Comparison of ENCODE assay signal across 28 mouse cellular contexts in the genomic region with DNA sequence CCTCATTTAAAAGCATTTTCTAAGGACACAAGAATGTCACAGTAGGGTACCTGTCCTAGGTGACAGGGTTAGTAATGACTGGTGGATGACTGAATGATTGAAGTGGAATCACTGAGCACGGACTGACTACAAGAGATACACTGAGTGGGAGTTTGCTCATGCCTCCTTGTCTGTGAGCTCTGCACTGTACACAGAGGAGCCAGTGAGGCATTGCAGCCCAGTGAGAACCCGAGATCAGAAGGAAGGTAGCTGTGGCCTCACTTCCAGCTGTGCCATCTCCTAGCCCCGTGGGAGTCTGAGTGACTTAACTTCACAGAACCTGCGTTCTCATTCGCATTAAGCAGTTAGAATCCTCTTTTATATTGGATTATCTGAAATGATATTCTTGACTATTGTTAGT.
A peak's percentile ranks its signal among the peaks of the same experiment; 100 is the strongest.
DNase-seq lines count a peak whose midpoint lies in the region; ATAC-seq and TF ChIP-seq lines count a peak whose summit lies in the region.
"Had no signal": no experiment of that assay in that cellular context is flagged by ENCODE, and none has a peak within 500 bp of the region (broad histone marks: within the 10 kb centered on the region; RNA-seq: fewer than 3 reads in every experiment).

No protein-coding gene starts in this region.

- no peaks in the 10 kb centered on the region for H3K4me1 ChIP-seq in kidney, embryonic 14.5 days (ENCODE audit: control insufficient read depth, insufficient read depth, low read length)
- no peaks in the 10 kb centered on the region for H3K4me1 ChIP-seq in kidney, postnatal 0 days (replicated peaks; ENCODE audit: insufficient read depth, low read length)
- H3K4me1 ChIP-seq: embryonic facial prominence, embryonic 12.5 days; embryonic facial prominence, embryonic 15.5 days; heart, embryonic 12.5 days; heart, embryonic 15.5 days; hindbrain, embryonic 10.5 days; hindbrain, embryonic 15.5 days had no signal

- TF ChIP-seq CTCF in kidney, postnatal 0 days (IDR thresholded peaks at IDR 0.05; ENCODE audit: low read depth), result no peak

- H3K9ac ChIP-seq in kidney, embryonic 14.5 days (ENCODE audit: low read depth, low read length), result no peak overlapping the region
- no peak overlapping the region for H3K9ac ChIP-seq in kidney, postnatal 0 days (ENCODE audit: low read depth, low read length)
- H3K9ac ChIP-seq: embryonic facial prominence, embryonic 12.5 days; embryonic facial prominence, embryonic 15.5 days; forebrain, postnatal 0 days; heart, embryonic 12.5 days; heart, embryonic 15.5 days; hindbrain, embryonic 15.5 days had no signal

- no peaks in the 10 kb centered on the region for H3K27me3 ChIP-seq in kidney, embryonic 14.5 days (ENCODE audit: control insufficient read depth, insufficient read depth, low read length)
- no peaks in the 10 kb centered on the region for H3K27me3 ChIP-seq in kidney, postnatal 0 days (ENCODE audit: insufficient read depth, low read length)
- H3K27me3 ChIP-seq: embryonic facial prominence, embryonic 12.5 days; embryonic facial prominence, embryonic 15.5 days; heart, embryonic 12.5 days; heart, embryonic 15.5 days; hindbrain, embryonic 15.5 days had no signal

- peak; percentile 92; the same call in 1 of the 2 replicates for ATAC-seq in kidney, embryonic 14.5 days (ENCODE audit: low FRiP score, low TSS enrichment)
- peak; percentile 66; the same call in 1 of the 2 replicates for ATAC-seq in kidney, postnatal 0 days (replicated peaks; ENCODE audit: low FRiP score, low read depth)
- ATAC-seq: activated CD4-positive, CD25-positive, alpha-beta regulatory T cell, adult 4 months; CD4-positive, CD25-positive, alpha-beta regulatory T cell, adult 4 months; forebrain, embryonic 14.5 days; forebrain, postnatal 0 days; Patski had no signal

- 48% methylated on average over 5 of the region's 5 CpGs for WGBS in kidney, embryonic 14.5 days
- 37% methylated on average over 5 of the region's 5 CpGs for WGBS in kidney, postnatal 0 days

- no peak overlapping the region for H3K4me2 ChIP-seq in kidney, embryonic 14.5 days (replicated peaks; ENCODE audit: low read depth, low read length)
- no peak overlapping the region for H3K4me2 ChIP-seq in kidney, postnatal 0 days (ENCODE audit: low read length)
- H3K4me2 ChIP-seq: embryonic facial prominence, embryonic 12.5 days; embryonic facial prominence, embryonic 15.5 days; heart, embryonic 12.5 days; heart, embryonic 15.5 days; hindbrain, embryonic 15.5 days had no signal

- no peak overlapping the region for H3K4me3 ChIP-seq in kidney, embryonic 14.5 days (ENCODE audit: low read length)
- H3K4me3 ChIP-seq in kidney, postnatal 0 days (replicated peaks; ENCODE audit: low read depth, low read length), result no peak overlapping the region
- H3K4me3 ChIP-seq: embryonic facial prominence, embryonic 12.5 days; embryonic facial prominence, embryonic 15.5 days; gastrocnemius, adult 2 months; heart, embryonic 12.5 days; heart, embryonic 15.5 days; hindbrain, embryonic 10.5 days; hindbrain, embryonic 15.5 days had no signal

- DNase-seq in kidney, postnatal 25 days, result no peak
- DNase-seq in kidney, postnatal 0 days (ENCODE audit: low spot score), result peak; percentile 40
- no peak for DNase-seq in kidney, postnatal 36 days
- DNase-seq in R1 (ENCODE audit: low read depth, low spot score), result peak; percentile 29
- DNase-seq in gastrocnemius, adult 8-10 months (ENCODE audit: low spot score in 2 of 2), result no peak
- DNase-seq: adrenal gland, adult 8-10 months; adrenal gland, postnatal 25 days; cerebellum, adult 11-12 months; cerebellum, adult 8-10 months; cerebellum, postnatal 10 days; cerebellum, postnatal 36 days; forebrain, postnatal 0 days; gastrocnemius, adult 2 months; gastrocnemius, postnatal 25 days; heart, adult 18-20 months; heart, postnatal 10 days; heart, postnatal 36 days had no signal

- no peaks in the 10 kb centered on the region for H3K36me3 ChIP-seq in kidney, embryonic 14.5 days (ENCODE audit: control insufficient read depth, insufficient read depth, low read length)
- no peaks in the 10 kb centered on the region for H3K36me3 ChIP-seq in kidney, postnatal 0 days (ENCODE audit: insufficient read depth, low read length)
- H3K36me3 ChIP-seq: embryonic facial prominence, embryonic 12.5 days; embryonic facial prominence, embryonic 15.5 days; heart, embryonic 12.5 days; heart, embryonic 15.5 days; hindbrain, embryonic 10.5 days; hindbrain, embryonic 15.5 days had no signal

- H3K9me3 ChIP-seq in kidney, embryonic 14.5 days (ENCODE audit: control insufficient read depth, low read length), result 0 out of 2 replicates have a peak, but pooled peaks cover 2% of the 10 kb centered on the region
- H3K9me3 ChIP-seq in kidney, postnatal 0 days (replicated peaks; ENCODE audit: low read length), result no peaks in the 10 kb centered on the region
- H3K9me3 ChIP-seq: embryonic facial prominence, embryonic 12.5 days; embryonic facial prominence, embryonic 15.5 days; heart, embryonic 15.5 days; hindbrain, embryonic 10.5 days; hindbrain, embryonic 15.5 days had no signal

- H3K27ac ChIP-seq in kidney, embryonic 14.5 days (ENCODE audit: low read depth, low read length), result no peak overlapping the region
- no peak overlapping the region for H3K27ac ChIP-seq in kidney, postnatal 0 days
- H3K27ac ChIP-seq: embryonic facial prominence, embryonic 12.5 days; embryonic facial prominence, embryonic 15.5 days; gastrocnemius, adult 2 months; heart, embryonic 15.5 days; hindbrain, embryonic 10.5 days; hindbrain, embryonic 15.5 days had no signal

Comparison
In these comparisons a context has a peak if more than half of its experiments do, and no peak if none do; other contexts are left out.
1. DNase-seq: peak in kidney, postnatal 0 days (single experiment) and R1 (single experiment); none in kidney, postnatal 25 days (0 of 2), kidney, postnatal 36 days (0 of 2) and gastrocnemius, adult 8-10 months (0 of 2).